Mouse (Mus musculus) adipocyte (in vitro differentiated cells): ENCODE data around the gene Cyfip1.
"Not testable (repeated sequence)": the region's sequence is repeated elsewhere in the genome, so short reads cannot be mapped to it uniquely, and the experiment has no call there.

Experiments used
- DNase-seq: peaks from one replicate; pipeline ENCODE4 v3.0.0-alpha.2; 2016; ENCODE audit warnings: low spot score

The Cyfip1 gene

DNA sequence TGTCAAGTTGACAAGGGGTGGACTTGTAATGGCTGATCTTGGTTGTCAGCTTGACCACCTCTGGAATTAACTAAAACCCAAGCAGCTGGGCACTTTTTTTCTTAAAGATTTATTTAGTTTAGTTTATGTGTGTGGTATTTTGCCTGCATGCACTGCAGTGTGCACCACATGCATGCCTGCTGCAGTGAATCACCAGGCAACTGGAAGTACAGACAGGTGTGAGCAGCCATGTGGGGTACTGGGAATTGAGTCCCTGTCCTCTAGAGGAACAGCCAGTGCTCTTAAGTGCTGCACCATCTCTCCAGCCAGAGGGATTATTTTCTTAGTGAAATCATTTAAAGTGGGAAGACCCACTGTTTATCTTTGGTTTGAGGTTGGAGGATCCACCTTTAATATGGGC lies 23.5 kb downstream of the Cyfip1 start:
- DNase-seq = no peak

DNA sequence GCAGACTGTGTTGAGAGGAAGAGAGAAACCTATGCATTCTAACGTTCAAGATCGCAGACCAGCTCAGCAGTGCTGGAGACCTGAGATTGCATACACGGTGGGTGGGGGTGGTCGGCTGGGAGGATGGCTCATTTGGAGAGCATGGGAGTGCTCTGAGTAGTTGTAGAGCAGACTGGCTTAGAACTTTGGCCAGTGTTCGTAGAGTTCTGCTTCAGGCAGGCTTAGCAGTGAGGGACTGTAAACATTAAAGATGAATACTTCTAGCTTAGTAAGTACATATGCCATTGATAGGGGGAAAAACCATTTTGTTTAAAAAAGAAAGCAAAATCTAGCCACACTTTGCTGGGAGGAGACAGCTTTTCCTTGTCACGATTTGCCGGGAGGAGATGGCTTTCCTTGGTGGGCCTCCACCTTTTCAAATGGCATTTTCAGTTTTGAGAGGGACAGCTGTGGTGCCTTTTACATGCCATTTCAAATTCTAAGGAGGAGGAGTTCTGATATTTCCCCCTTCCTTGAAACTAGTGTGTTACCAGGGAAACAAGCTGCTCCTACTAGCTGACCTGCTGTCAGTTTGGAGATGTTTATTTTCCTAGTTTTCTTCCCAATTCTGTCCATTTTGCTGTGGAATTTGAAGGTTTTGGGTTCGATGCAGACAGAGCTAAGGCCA lies 24.3 kb downstream of the Cyfip1 start:
- no peak for DNase-seq

- no peak for DNase-seq
Measured at GRCm38 (mm10) chr7:55868247-55868646, 26.7 kb downstream of the Cyfip1 start.

GRCm38 (mm10) chr7:55869220-55869619 lies 27.7 kb downstream of the Cyfip1 start:
- no peak for DNase-seq

GRCm38 (mm10) chr7:55870340-55871020 lies 28.9 kb downstream of the Cyfip1 start:
- DNase-seq = no peak

DNA sequence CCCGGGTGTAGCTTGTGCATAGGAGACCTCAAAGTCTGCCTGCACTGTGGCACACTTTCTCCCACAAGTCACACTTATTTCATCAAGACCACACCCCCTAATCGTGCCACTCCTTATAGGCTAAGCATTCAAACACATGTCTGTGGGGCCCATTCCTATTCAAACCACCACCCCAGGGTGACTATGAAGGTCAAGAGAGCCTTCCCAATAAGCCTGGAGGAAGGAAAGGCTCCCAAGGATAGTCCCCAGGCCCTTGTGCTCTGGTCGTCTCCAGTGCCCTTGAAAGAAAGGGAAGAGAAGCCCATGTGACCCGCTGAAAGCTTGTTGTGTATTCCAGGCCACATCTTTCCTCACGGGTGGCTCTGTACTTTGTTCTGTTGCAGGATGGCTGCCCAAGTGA lies 29.9 kb downstream of the Cyfip1 start:
- DNase-seq = no peak

- no peak for DNase-seq
Measured at GRCm38 (mm10) chr7:55874703-55875102, 33.2 kb downstream of the Cyfip1 start.

DNA sequence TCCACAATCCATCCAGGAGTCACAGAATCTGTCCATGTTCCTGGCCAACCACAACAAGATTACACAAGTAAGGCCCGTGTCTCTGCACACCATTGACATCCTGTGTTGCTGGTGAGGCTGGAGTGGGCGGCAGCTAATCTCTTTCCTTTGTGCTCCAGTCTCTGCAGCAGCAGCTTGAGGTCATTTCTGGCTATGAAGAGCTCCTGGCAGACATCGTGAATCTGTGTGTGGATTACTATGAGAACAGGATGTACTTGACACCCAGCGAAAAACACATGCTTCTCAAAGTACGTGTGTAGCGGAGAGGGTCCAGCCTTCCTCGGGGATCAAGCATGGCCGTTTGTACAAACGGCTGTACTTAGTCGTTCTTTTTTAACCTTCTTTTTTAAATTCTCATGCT lies 36.2 kb downstream of the Cyfip1 start:
- no peak for DNase-seq

GRCm38 (mm10) chr7:55880882-55881281 lies 39.3 kb downstream of the Cyfip1 start:
- DNase-seq = no peak

- DNase-seq = no peak
Measured at GRCm38 (mm10) chr7:55888603-55889002, 47.1 kb downstream of the Cyfip1 start.

GRCm38 (mm10) chr7:55889996-55890395 lies 48.5 kb downstream of the Cyfip1 start:
- DNase-seq = no peak

GRCm38 (mm10) chr7:55890731-55891130 lies 49.2 kb downstream of the Cyfip1 start:
- no peak for DNase-seq

GRCm38 (mm10) chr7:55891797-55892196 lies 50.3 kb downstream of the Cyfip1 start:
- DNase-seq = no peak

DNA sequence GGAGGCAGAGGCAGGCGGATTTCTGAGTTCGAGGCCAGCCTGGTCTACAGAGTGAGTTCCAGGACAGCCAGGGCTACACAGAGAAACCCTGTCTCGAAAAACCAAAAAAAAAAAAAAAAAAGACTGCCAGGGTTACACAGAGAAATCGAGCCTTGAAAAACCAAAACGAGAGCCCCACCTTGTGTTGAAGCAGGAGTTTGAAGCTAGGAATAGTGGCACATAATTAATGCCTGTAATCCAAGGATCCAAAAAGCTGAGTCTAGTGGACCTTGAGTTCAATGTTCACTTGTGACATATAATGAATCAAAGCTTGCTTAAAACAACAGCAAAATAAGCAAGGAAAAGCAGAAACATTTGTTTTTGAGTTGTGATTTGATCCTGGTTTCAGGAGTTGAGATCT lies 62.2 kb downstream of the Cyfip1 start:
- peak; percentile 2 for DNase-seq

GRCm38 (mm10) chr7:55905449-55905848 lies 63.9 kb downstream of the Cyfip1 start:
- no peak for DNase-seq

GRCm38 (mm10) chr7:55909519-55909918 lies 68.0 kb downstream of the Cyfip1 start:
- no peak for DNase-seq

GRCm38 (mm10) chr7:55910356-55910755 lies 68.8 kb downstream of the Cyfip1 start:
- no peak for DNase-seq

DNA sequence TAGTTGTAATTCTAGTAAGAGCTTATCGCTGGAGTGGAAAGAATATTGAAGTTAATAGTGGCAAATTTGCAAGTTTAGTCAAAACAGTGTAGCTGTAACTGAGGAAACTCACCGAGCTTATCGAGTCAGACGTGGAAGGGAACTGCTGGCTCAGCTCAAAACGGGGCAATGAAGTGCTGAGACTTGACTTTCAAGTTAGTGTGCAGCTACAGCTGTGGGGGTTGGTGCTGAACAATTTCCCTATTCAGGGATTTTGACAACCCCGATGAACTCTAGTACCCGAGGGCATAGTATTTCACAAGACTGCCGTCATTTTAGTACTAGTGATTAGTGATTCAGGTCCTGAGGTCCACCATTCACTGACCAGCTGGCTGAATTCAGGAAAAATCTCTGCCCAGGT lies 69.8 kb downstream of the Cyfip1 start:
- DNase-seq = no peak

GRCm38 (mm10) chr7:55912118-55912517 lies 70.6 kb downstream of the Cyfip1 start:
- no peak for DNase-seq

DNA sequence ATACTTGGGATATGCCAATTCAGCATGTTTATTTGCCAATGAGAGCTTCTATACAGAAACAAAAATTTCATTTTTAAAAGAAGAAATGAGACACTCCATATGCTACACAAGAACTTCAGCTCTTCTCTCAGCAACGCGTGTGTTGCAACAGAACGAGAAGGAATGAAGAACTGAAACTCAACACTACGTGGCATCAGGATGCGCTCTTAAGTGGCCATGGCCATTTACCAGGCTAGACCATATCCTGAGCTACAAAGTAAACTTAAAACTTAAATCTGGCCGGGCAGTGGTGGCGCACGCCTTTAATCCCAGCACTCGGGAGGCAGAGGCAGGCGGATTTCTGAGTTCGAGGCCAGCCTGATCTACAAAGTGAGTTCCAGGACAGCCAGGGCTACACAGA lies 76.8 kb downstream of the Cyfip1 start:
- DNase-seq = not testable (repeated sequence)

DNA sequence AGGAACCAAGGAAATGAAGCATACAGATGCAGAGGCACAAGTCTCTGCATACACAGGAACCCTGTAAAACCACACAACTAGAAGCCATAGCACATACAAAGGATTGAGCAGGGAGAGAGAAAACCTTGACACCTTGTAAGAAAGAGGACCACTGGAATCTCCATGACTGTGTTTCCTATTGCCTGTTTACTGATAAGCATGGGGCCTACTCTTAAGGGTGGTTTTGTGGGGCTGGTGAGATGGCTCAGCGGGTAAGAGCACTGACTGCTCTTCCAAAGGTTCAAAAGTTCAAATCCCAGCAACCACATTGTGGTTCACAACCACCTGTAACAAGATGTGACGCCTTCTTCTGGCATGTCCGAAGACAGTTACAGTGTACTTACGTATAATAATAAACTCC lies 85.7 kb downstream of the Cyfip1 start:
- no peak for DNase-seq

- DNase-seq = no peak
Measured at GRCm38 (mm10) chr7:55928649-55929048, 87.1 kb downstream of the Cyfip1 start.

DNA sequence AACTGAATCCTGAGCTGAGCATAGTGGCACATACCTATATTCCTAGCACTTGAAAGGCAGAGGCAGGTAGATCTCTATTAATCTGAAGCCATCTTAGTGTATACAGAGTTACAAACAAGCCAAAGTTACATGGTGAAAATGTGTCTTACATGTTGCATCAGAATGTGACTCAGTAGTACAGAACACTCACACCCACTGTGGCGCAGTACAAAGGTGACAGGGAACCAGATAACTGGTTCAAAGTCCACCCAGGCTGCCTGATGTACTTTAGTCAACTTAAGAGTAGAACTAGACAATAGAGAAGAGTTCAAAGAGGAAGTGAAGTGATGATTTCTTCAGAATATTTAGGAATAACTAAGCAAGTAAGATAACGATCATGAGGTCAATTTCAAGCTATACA lies 93.5 kb downstream of the Cyfip1 start:
- DNase-seq = no peak

- no peak for DNase-seq
Measured at GRCm38 (mm10) chr7:55938341-55938740, 96.8 kb downstream of the Cyfip1 start.
